Mouse (Mus musculus) olfactory bulb, adult 2 months (tissue): ENCODE results near the gene Atp5g2.

Experiments used
- CTCF ChIP-seq: fragments of 200-500 bp; IDR thresholded peaks from 2 replicates; pipeline ENCODE4 v1.5.1; 2012; ENCODE audit warnings: low read depth, mild to moderate bottlenecking, low read length, moderate library complexity; ENCODE audit not compliant: insufficient read depth
- POLR2A ChIP-seq: fragments of 200-500 bp; IDR thresholded peaks from 2 replicates; pipeline ENCODE4 v1.6.1; 2012; ENCODE audit warnings: mild to moderate bottlenecking, low read depth, low read length, moderate library complexity; ENCODE audit not compliant: insufficient read depth

DNA sequence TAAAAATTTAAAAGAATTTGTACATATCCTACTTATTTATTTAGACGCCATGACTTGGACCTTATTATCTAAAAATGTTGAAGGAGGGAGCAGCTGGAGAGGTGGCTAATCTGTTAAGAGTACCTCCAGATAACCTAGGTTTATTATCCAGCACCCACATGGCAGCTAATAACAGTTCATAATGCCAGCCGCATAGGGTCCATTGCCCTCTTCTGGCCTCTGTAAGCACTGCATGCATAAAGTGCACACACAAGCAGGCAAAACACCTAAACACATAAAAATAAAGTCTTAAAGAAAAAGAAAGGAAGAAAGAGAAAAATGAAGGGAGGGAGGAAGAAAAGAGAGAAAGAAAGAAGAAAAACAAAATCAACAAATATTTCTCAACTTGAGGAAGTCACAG, 4.2 kb upstream of the Atp5g2 start:
- no peak for TF ChIP-seq POLR2A
- no peak for TF ChIP-seq CTCF
